Mouse (Mus musculus) hindbrain, embryonic 14.5 days (tissue): ENCODE data around the gene Isca2. TPM values are rescaled to one million over a fixed set of nuclear protein-coding genes. Genes with fewer than 3 reads are reported as not detected.

ENCODE experiments used
- ATAC-seq: fragments of 200-750 bp; cut with Nextera tagmentation; 2 replicates; pipeline ENCODE4 v1.8.0; 2017; ENCODE audit warnings: moderate number of reproducible peaks, mild to moderate bottlenecking, moderate TSS enrichment, moderate library complexity; ENCODE audit not compliant: low FRiP score
- DNase-seq: peaks from one replicate; pipeline ENCODE4 v3.0.0-alpha.2; 2015; ENCODE audit warnings: low spot score
- H3K27ac ChIP-seq: fragments of 300-500 bp; sonication (generic); 2 replicates; pipeline ENCODE4 v1.5.1; 2014; ENCODE audit warnings: mild to moderate bottlenecking, moderate library complexity
- H3K27me3 ChIP-seq: fragments of 300-500 bp; sonication (generic); 2 replicates; pipeline ENCODE4 v1.6.1; 2014; ENCODE audit warnings: mild to moderate bottlenecking, low read length, mixed read lengths; ENCODE audit not compliant: control insufficient read depth, insufficient read depth
- H3K36me3 ChIP-seq: fragments of 300-500 bp; sonication (generic); replicated peaks from 2 replicates; pipeline ENCODE4 v1.6.1; 2014; ENCODE audit not compliant: control insufficient read depth, insufficient read depth
- H3K4me1 ChIP-seq: fragments of 300-500 bp; sonication (generic); replicated peaks from 2 replicates; pipeline ENCODE4 v1.6.1; 2014; ENCODE audit warnings: antibody characterized with exemption, low read length, mixed read lengths; ENCODE audit not compliant: control insufficient read depth, insufficient read depth
- H3K4me2 ChIP-seq: fragments of 300-500 bp; sonication (generic); replicated peaks from 2 replicates; pipeline ENCODE4 v1.6.1; 2014; ENCODE audit warnings: mild to moderate bottlenecking, moderate library complexity
- H3K4me3 ChIP-seq: fragments of 300-500 bp; sonication (generic); replicated peaks from 2 replicates; pipeline ENCODE4 v1.5.1; 2014; ENCODE audit warnings: mild to moderate bottlenecking, low read length
- H3K9ac ChIP-seq: fragments of 300-500 bp; sonication (generic); 2 replicates; pipeline ENCODE4 v1.6.1; 2014
- H3K9me3 ChIP-seq: fragments of 300-500 bp; sonication (generic); 2 replicates; pipeline ENCODE4 v1.6.1; 2016; ENCODE audit warnings: low read length; ENCODE audit not compliant: control insufficient read depth
- WGBS: fragments of 180-500 bp; shearing (Covaris S2); extraction: QIAGEN DNeasy Blood & Tissue Kit; methylation state at CpG from one replicate; pipeline ENCODE4 v1.1.7; 2014; 5-methylcytosine and 5-hydroxymethylcytosine counted together
- polyA plus RNA-seq: library from polyadenylated mRNA; unstranded; fragments of >200 nt; fragmentation: Nextera tagmentation; extraction: Ambion mirVana; gene quantifications from 2 replicates; pipeline ENCODE4 v1.2.1, GENCODE M21; 2014

Isca2 gene
- polyA plus RNA-seq, 1 experiment from 2014 or later = 132 TPM

- ATAC-seq = no peak
- WGBS = 73% methylated on average over 5 of the region's 5 CpGs
Observed at GRCm38 (mm10) chr12:84806726-84807125, 33.7 kb downstream of the Isca2 start.

GRCm38 (mm10) chr12:84807351-84807750 is 34.3 kb downstream of the Isca2 start:
- ATAC-seq (no peak), DNase-seq (no peak)
- H3K27ac ChIP-seq = no peak overlapping the region
- no peaks in the 10 kb centered on the region for H3K36me3 ChIP-seq
- H3K4me2 ChIP-seq = no peak overlapping the region
- H3K4me1 ChIP-seq = no peaks in the 10 kb centered on the region
- no peak overlapping the region for H3K4me3 ChIP-seq
- no peaks in the 10 kb centered on the region for H3K27me3 ChIP-seq
- 83% methylated on average over 13 of the region's 13 CpGs for WGBS
- H3K9ac ChIP-seq = no peak overlapping the region
- H3K9me3 ChIP-seq = no peaks in the 10 kb centered on the region

More at GRCm38 (mm10) chr12:84806726-84807125, 33.7 kb downstream of the Isca2 start:
- H3K27me3 ChIP-seq = no peaks in the 10 kb centered on the region
- no peak overlapping the region for H3K27ac ChIP-seq
- H3K36me3 ChIP-seq = no peaks in the 10 kb centered on the region
- no peak overlapping the region for H3K9ac ChIP-seq
- no peak for DNase-seq
- H3K9me3 ChIP-seq = no peaks in the 10 kb centered on the region
- H3K4me2 ChIP-seq = no peak overlapping the region
- H3K4me1 ChIP-seq = no peaks in the 10 kb centered on the region
- H3K4me3 ChIP-seq = no peak overlapping the region

- Histone ChIP-seq H3K27ac (no peak overlapping the region), H3K4me2 (no peak overlapping the region), H3K36me3 (no peaks in the 10 kb centered on the region), H3K27me3 (no peaks in the 10 kb centered on the region), H3K9me3 (no peaks in the 10 kb centered on the region), H3K4me3 (no peak overlapping the region), H3K4me1 (no peaks in the 10 kb centered on the region), H3K9ac (no peak overlapping the region)
- DNase-seq = no peak
- 86% methylated on average over 6 of the region's 6 CpGs for WGBS
- ATAC-seq = no peak
Observed at GRCm38 (mm10) chr12:84809033-84809432, 36.0 kb downstream of the Isca2 start.

- H3K36me3 ChIP-seq = no peaks in the 10 kb centered on the region
- H3K27me3 ChIP-seq = no peaks in the 10 kb centered on the region
- no peak overlapping the region for H3K4me2 ChIP-seq
- H3K9ac ChIP-seq = no peak overlapping the region
- DNase-seq (no peak), ATAC-seq (no peak)
- 78% methylated on average over 1 of the region's 1 CpGs for WGBS
- no peak overlapping the region for H3K27ac ChIP-seq
- H3K4me3 ChIP-seq = no peak overlapping the region
- H3K9me3 ChIP-seq = no peaks in the 10 kb centered on the region
- H3K4me1 ChIP-seq = no peaks in the 10 kb centered on the region
Observed at GRCm38 (mm10) chr12:84810810-84811209, 37.8 kb downstream of the Isca2 start.

GRCm38 (mm10) chr12:84811510-84811909 is 38.5 kb downstream of the Isca2 start:
- Histone ChIP-seq H3K4me3 (no peak overlapping the region), H3K27ac (no peak overlapping the region), H3K4me2 (no peak overlapping the region), H3K36me3 (no peaks in the 10 kb centered on the region), H3K9me3 (no peaks in the 10 kb centered on the region), H3K27me3 (no peaks in the 10 kb centered on the region), H3K4me1 (no peaks in the 10 kb centered on the region), H3K9ac (no peak overlapping the region)
- DNase-seq (no peak), ATAC-seq (no peak)
- 62% methylated on average over 4 of the region's 4 CpGs for WGBS

GRCm38 (mm10) chr12:84812004-84812403 is 39.0 kb downstream of the Isca2 start:
- no peak overlapping the region for H3K9ac ChIP-seq

GRCm38 (mm10) chr12:84813773-84814172 is 40.7 kb downstream of the Isca2 start:
- H3K4me3 ChIP-seq = no peak overlapping the region
- H3K36me3 ChIP-seq = no peaks in the 10 kb centered on the region
- no peak overlapping the region for H3K27ac ChIP-seq
- no peak overlapping the region for H3K9ac ChIP-seq
- H3K4me1 ChIP-seq = no peaks in the 10 kb centered on the region
- H3K4me2 ChIP-seq = no peak overlapping the region
- H3K9me3 ChIP-seq = no peaks in the 10 kb centered on the region
- H3K27me3 ChIP-seq = no peaks in the 10 kb centered on the region
- DNase-seq (no peak), ATAC-seq (no peak)
- WGBS = 46% methylated on average over 7 of the region's 7 CpGs

More at GRCm38 (mm10) chr12:84812004-84812403, 39.0 kb downstream of the Isca2 start:
- Histone ChIP-seq H3K4me1 (no peaks in the 10 kb centered on the region), H3K9me3 (no peaks in the 10 kb centered on the region), H3K4me3 (no peak overlapping the region), H3K27ac (no peak overlapping the region), H3K27me3 (no peaks in the 10 kb centered on the region), H3K4me2 (no peak overlapping the region), H3K36me3 (no peaks in the 10 kb centered on the region)
- WGBS = 68% methylated on average over 3 of the region's 3 CpGs
- DNase-seq (no peak), ATAC-seq (no peak)

- H3K4me2 ChIP-seq = no peak overlapping the region
- no peaks in the 10 kb centered on the region for H3K36me3 ChIP-seq
- 83% methylated on average over 3 of the region's 3 CpGs for WGBS
- DNase-seq (no peak), ATAC-seq (no peak)
- H3K27ac ChIP-seq = no peak overlapping the region
- H3K9ac ChIP-seq = no peak overlapping the region
- no peaks in the 10 kb centered on the region for H3K27me3 ChIP-seq
- no peaks in the 10 kb centered on the region for H3K9me3 ChIP-seq
- H3K4me1 ChIP-seq = no peaks in the 10 kb centered on the region
- no peak overlapping the region for H3K4me3 ChIP-seq
Observed at GRCm38 (mm10) chr12:84814663-84815325, 41.7 kb downstream of the Isca2 start.

- Histone ChIP-seq H3K4me2 (no peak overlapping the region), H3K27ac (no peak overlapping the region), H3K9me3 (no peaks in the 10 kb centered on the region), H3K4me3 (no peak overlapping the region), H3K27me3 (no peaks in the 10 kb centered on the region), H3K4me1 (no peaks in the 10 kb centered on the region), H3K36me3 (no peaks in the 10 kb centered on the region), H3K9ac (no peak overlapping the region)
- no peak for DNase-seq
- no peak for ATAC-seq
- 64% methylated on average over 4 of the region's 4 CpGs for WGBS
Observed at GRCm38 (mm10) chr12:84818496-84818895, 45.4 kb downstream of the Isca2 start.
